16 mouse cellular contexts compared by ENCODE assay signal in genomic region chr1:20117331-20117730, GRCm38 (mm10).
"Had no signal": no experiment of that assay in that cellular context is flagged by ENCODE, and none has a peak within 500 bp of the region (broad histone marks: within the 10 kb centered on the region; RNA-seq: fewer than 3 reads in every experiment).

No protein-coding gene starts in this region.

- H3K4me2 ChIP-seq: neural tube, embryonic 13.5 days; neural tube, embryonic 15.5 days; stomach, embryonic 15.5 days had no signal

- DNase-seq: retina, postnatal 1 day; right cerebral cortex, adult 18-20 months; right cerebral cortex, postnatal 14 days; right cerebral cortex, postnatal 25 days; right cerebral cortex, postnatal 4 days; spleen, adult 18-20 months; thymus, adult 18-20 months; thymus, adult 2 months; thymus, postnatal 14 days; thymus, postnatal 25 days; thymus, postnatal 36 days; thymus, postnatal 4 days had no signal

- H3K4me3 ChIP-seq: neural tube, embryonic 13.5 days; neural tube, embryonic 15.5 days; stomach, embryonic 15.5 days had no signal

- H3K4me1 ChIP-seq: neural tube, embryonic 13.5 days; neural tube, embryonic 15.5 days; stomach, embryonic 15.5 days had no signal

- H3K9ac ChIP-seq: neural tube, embryonic 13.5 days; neural tube, embryonic 15.5 days; stomach, embryonic 15.5 days had no signal

- H3K27me3 ChIP-seq: neural tube, embryonic 13.5 days; neural tube, embryonic 15.5 days; stomach, embryonic 15.5 days had no signal

- H3K27ac ChIP-seq: neural tube, embryonic 13.5 days; neural tube, embryonic 15.5 days; stomach, embryonic 15.5 days; stomach, postnatal 0 days had no signal

- H3K36me3 ChIP-seq: neural tube, embryonic 13.5 days; neural tube, embryonic 15.5 days; stomach, embryonic 15.5 days had no signal

- H3K9me3 ChIP-seq: neural tube, embryonic 13.5 days; neural tube, embryonic 15.5 days; stomach, embryonic 15.5 days had no signal
